Mouse (Mus musculus) left cerebral cortex, postnatal 14 days (tissue): Measurements from ENCODE around the gene Elfn1. TPM values are rescaled to one million over a fixed set of nuclear protein-coding genes. Genes with fewer than 3 reads are reported as not detected.
"Not testable (repeated sequence)": the region's sequence is repeated elsewhere in the genome, so short reads cannot be mapped to it uniquely, and the experiment has no call there.

Experiments
- DNase-seq, 2 experiments: peaks; one replicate each; pipeline ENCODE4 v3.0.0; 2021 to 2022; ENCODE audit warnings: low spot score in 2 of 2, mixed read lengths in 1 of 2
- intact Hi-C: fragments of 180-260 bp; cut with DNase I; formaldehyde crosslinking; loops from one replicate; pipeline ENCODE4 v1.15.1; 2025
- total RNA-seq, 2 experiments: library from RNA; stranded (reverse); gene quantifications; 2 replicates each; pipeline ENCODE4 v1.2.3; 2021

Gene Elfn1
- total RNA-seq, 2 experiments from 2014 or later = 38.6 to 41.7 TPM

GRCm38 (mm10) chr5:139949975-139950578, 42.3 kb downstream of the Elfn1 start:
- no peak for DNase-seq
- intact Hi-C loops = no loop called here

GRCm38 (mm10) chr5:139956859-139957258, 49.1 kb downstream of the Elfn1 start:
- no peak for DNase-seq
- intact Hi-C loops = no loop called here

GRCm38 (mm10) chr5:139959741-139960140, 52.0 kb downstream of the Elfn1 start:
- DNase-seq = no peak
- intact Hi-C loops = no loop called here

GRCm38 (mm10) chr5:139964391-139964790, 56.6 kb downstream of the Elfn1 start:
- intact Hi-C loops = no loop called here
- DNase-seq = no peak

- DNase-seq = no peak
- intact Hi-C loops = no loop called here
Measured at GRCm38 (mm10) chr5:139965596-139965995, 57.9 kb downstream of the Elfn1 start.

GRCm38 (mm10) chr5:139969151-139969948, 61.6 kb downstream of the Elfn1 start:
- DNase-seq = peak in 1 of 2 experiments; percentile 39
- intact Hi-C loops = no loop called here

- intact Hi-C loops = no loop called here
- DNase-seq = peak in 1 of 2 experiments; percentile 32
Measured at GRCm38 (mm10) chr5:139970186-139970631, 62.5 kb downstream of the Elfn1 start.

- no peak for DNase-seq
- intact Hi-C loops = no loop called here
Measured at GRCm38 (mm10) chr5:139976584-139976983, 68.8 kb downstream of the Elfn1 start.

GRCm38 (mm10) chr5:139977476-139977875, 69.7 kb downstream of the Elfn1 start:
- intact Hi-C loops = no loop called here

GRCm38 (mm10) chr5:139978525-139979276, 71.0 kb downstream of the Elfn1 start:
- intact Hi-C loops = no loop called here
- DNase-seq = peak in 1 of 2 experiments; percentile 39

More at GRCm38 (mm10) chr5:139977476-139977875, 69.7 kb downstream of the Elfn1 start:
- no peak for DNase-seq

- intact Hi-C loops = no loop called here
- DNase-seq = peak; percentile 55 to 86
Measured at GRCm38 (mm10) chr5:139979371-139979770, 71.6 kb downstream of the Elfn1 start.

- intact Hi-C loops = no loop called here
- DNase-seq = no peak
Measured at GRCm38 (mm10) chr5:139981976-139982375, 74.2 kb downstream of the Elfn1 start.

GRCm38 (mm10) chr5:139985073-139985746, 77.5 kb downstream of the Elfn1 start:
- no peak for DNase-seq
- intact Hi-C loops = no loop called here

- no peak for DNase-seq
- intact Hi-C loops = no loop called here
Measured at GRCm38 (mm10) chr5:139991531-139991930, 83.8 kb downstream of the Elfn1 start.

- DNase-seq, intact Hi-C loops: not testable (repeated sequence)
Measured at GRCm38 (mm10) chr5:139998321-139998720, 90.6 kb downstream of the Elfn1 start.

- no peak for DNase-seq
- intact Hi-C loops = no loop called here
Measured at GRCm38 (mm10) chr5:139998916-139999315, 91.2 kb downstream of the Elfn1 start.

- DNase-seq = no peak
- intact Hi-C loops = no loop called here
Measured at GRCm38 (mm10) chr5:140002541-140002940, 94.8 kb downstream of the Elfn1 start.

GRCm38 (mm10) chr5:140006861-140007260, 99.1 kb downstream of the Elfn1 start:
- intact Hi-C loops = no loop called here
- DNase-seq = no peak

GRCm38 (mm10) chr5:140007656-140008522, 100.1 kb downstream of the Elfn1 start:
- DNase-seq = no peak
- intact Hi-C loops = no loop called here
